Mouse (Mus musculus) skeletal muscle tissue, adult 2 months (tissue): ENCODE data around the gene Kmt2e.
A peak's percentile ranks its signal among the peaks of the same experiment; 100 is the strongest.
"Not testable (repeated sequence)": the region's sequence is repeated elsewhere in the genome, so short reads cannot be mapped to it uniquely, and the experiment has no call there.

Source experiments
- DNase-seq: peaks from one replicate; pipeline ENCODE4 v3.0.0-alpha.2; 2012; ENCODE audit warnings: low read depth, low spot score

The Kmt2e gene

DNA sequence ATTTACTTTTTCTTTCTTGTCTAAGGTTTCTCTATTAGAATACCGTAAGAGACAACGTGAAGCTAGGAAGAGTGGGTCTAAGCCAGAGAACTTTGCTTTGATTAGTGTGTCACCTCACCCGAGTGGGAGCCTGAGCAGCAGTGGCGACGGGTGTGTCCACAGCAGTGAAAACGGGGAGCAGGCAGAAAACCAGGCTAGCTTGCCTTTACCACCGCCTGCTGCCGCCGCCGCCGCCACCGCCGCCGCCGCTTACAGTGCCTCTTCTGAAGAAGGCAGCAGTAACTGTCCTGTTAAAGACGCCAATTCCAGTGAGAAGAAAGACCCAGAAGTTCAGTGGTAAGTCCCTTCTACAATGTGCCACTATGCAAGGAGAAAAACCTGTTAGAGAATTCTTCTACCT is 65.0 kb downstream of the Kmt2e start:
- no peak for DNase-seq

- no peak for DNase-seq
Observed at GRCm38 (mm10) chr5:23500715-23501114, 66.5 kb downstream of the Kmt2e start.

GRCm38 (mm10) chr5:23501582-23502316 is 67.5 kb downstream of the Kmt2e start:
- DNase-seq, result no peak

GRCm38 (mm10) chr5:23502317-23502937 is 68.2 kb downstream of the Kmt2e start:
- DNase-seq, result no peak

DNA sequence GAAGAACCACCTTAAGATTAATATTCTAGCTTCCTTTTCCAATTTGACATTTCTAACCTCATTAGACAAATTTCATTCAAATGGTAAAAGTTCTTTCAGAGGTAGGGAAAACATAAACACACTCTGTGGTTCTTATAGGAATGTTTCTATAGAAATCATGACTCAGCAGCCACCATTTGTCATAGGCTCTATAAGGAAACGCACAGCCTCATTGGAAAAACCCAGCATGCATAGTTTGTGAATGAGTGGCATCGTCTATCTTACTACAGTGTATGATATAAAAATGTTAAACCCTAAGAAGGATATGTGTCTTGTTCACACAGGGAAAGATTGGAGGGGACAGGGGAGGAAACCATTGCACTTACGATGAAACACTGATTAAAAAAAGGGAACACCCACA is 71.3 kb downstream of the Kmt2e start:
- no peak for DNase-seq

DNA sequence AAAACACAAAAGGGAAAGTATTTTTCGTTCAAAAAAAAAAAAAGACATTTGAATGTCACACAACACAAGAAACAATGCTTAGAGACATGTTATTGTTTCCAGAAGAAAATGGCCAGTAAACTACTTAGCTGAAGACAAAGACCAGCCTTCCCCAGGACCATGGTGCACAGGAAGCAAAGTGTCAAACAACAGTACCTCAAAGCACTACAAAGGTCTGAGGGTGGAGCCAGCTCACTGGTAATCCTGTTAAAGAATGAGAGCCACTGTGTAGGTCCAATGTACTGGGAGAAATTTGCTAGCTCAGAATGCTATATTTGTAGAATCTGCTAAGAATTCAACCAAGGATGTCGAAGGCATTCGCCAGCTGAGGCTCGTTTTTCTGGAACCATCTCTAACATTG is 73.0 kb downstream of the Kmt2e start:
- DNase-seq, result no peak

DNA sequence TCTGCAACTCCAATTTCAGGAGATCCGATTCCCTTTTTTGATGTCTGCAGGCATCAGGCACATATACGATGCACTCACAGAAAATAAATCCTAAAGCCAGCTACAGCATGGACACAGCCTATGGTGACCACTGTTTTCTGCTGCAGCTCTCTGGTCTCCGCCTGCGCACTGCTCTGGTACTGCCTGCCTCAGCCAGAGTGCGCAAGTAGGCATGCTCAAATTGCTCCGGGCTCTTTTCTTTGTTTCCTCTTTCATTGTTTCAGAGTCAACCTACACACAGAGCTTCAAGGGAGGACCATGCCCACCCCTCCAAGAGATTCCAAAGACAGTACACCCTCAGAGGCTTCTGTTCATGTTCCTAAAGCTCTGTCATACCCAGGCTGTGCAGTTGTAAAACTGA is 74.4 kb downstream of the Kmt2e start:
- no peak for DNase-seq

DNA sequence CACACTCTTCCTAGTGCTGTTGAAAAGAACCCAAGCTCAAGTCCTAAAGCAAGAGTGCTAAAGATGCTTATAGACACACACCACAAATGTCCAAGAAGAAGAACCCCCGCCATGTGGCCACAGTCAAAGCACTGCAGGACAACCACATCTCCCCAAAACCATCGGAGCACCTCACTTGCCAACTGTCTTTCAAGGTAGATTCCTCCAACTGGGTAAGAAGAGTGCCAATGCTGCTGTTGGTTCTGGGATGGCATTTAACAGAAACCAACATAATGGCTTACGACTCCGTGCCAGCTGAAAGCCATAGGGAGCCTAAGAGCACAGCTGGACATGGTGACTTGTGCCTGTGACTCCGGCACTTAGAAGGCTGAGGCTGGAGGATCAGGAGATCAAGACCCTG is 77.2 kb downstream of the Kmt2e start:
- DNase-seq, result no peak

- DNase-seq, result no peak
Observed at GRCm38 (mm10) chr5:23512556-23512955, 78.3 kb downstream of the Kmt2e start.

- no peak for DNase-seq
Observed at GRCm38 (mm10) chr5:23513468-23513867, 79.2 kb downstream of the Kmt2e start.

DNA sequence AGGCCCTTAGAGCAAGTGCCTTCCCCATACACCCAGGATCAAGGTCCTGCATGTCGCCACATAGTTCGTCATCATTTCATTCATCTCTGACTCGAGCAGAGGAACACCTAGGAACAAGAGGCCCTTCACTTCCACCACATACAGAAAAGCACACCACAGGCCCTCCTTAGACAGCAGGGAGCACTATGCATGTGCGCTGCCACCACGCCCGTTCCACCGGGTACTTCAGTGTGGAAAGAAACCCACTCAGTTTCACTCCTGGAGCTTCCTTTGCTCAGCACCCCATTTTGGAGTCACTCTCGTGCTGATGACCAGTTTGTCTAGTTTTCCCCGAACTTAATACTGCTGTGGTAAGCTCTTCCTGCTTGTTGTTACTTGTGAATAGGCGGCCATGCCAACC is 80.8 kb downstream of the Kmt2e start:
- no peak for DNase-seq

DNA sequence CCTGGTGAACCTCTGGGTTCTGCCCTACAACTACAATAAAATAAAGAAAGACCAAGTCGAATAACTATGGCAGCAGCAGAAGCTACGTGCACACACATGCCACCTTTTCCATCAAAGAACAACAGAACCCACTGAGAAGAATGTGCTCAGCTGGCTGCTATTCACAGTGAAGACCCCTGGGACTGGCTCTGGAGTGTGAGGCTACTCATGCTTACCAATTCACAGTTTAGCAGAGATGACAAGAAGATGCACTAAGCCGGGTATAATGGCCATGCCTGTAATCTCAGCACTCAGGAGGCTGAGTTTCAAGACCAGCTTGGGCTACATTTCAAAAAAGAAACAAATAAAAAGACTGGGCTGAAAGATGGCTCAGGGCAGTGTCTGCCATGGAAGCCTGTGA is 82.7 kb downstream of the Kmt2e start:
- DNase-seq, result no peak

DNA sequence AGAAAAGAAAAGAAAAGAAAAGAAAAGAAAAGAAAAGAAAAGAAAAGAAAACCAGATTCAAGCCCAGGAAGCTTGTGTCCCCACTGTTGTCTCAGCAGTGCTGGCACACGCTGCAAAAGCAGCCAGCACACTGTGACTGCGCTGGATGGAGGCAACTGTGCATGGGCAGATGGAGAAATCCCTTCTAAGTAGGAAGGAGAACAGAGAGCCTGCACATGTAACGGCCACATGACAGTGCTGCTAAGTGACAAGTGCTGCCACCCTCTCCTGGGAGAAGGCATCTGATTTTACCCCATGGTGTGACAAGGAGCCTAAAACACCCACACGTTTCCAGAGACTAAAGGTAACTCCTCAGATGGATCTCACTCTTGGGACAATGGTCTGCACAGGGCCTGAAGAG is 83.6 kb downstream of the Kmt2e start:
- DNase-seq, result no peak

- peak; percentile 49 for DNase-seq
Observed at GRCm38 (mm10) chr5:23518673-23519072, 84.4 kb downstream of the Kmt2e start.

DNA sequence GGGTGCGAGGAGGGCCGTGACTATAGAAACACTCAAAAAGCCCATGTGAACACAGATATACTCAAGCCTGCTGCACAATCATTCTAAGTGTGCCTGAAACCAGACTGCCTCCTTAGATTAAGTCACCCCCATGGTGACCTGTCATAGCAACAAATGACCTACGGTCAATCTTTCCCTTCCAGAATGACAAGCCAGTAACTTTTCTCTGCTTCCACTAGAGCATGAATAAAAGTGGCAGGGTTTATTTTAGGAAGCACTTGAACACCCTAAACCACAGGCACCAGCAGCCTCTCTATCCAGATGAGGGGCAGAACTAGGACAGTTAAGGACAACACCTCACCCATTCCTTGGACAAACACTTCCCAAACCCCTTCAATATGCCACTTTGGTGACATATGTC is 85.4 kb downstream of the Kmt2e start:
- DNase-seq, result no peak

DNA sequence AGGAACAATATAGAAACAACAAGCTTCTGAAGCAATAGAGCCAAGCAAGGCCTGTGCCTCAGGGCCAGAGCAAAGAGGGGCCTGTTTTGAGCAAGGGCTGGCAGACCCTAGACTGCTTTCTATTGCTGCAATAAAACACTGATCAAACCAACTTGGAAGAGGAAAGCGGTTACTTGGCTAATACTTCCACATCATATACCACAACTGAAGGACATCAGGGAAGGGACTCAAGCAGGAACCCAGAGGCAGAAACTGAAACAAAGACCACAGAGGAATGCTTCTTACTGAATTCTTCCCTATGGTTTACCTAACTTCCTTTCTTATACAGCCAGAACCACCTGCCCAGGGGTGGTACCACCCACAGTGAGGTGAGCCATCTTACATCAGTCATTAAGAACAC is 87.4 kb downstream of the Kmt2e start:
- DNase-seq, result no peak

- DNase-seq, result no peak
Observed at GRCm38 (mm10) chr5:23523936-23524335, 89.7 kb downstream of the Kmt2e start.

- DNase-seq, result no peak
Observed at GRCm38 (mm10) chr5:23524621-23525020, 90.4 kb downstream of the Kmt2e start.

DNA sequence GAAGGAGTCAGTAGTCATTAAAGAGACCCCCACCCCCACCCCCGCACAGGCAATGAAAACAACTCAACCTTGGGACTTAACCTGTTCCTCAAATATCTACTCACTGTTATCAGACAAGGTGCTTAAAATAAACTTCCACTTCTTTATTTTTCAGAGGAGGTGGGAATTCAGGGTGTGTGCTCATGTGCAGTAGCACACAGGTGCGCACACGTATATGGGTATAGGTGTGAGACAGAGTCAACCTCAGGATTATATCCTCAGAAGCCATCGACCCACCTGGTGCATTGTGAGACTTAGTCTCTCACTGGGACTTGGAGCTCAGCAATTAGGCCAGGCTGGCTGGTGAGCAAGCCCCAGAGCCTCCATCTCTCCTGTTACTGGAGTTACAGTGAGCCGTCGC is 96.9 kb downstream of the Kmt2e start:
- DNase-seq, result no peak

DNA sequence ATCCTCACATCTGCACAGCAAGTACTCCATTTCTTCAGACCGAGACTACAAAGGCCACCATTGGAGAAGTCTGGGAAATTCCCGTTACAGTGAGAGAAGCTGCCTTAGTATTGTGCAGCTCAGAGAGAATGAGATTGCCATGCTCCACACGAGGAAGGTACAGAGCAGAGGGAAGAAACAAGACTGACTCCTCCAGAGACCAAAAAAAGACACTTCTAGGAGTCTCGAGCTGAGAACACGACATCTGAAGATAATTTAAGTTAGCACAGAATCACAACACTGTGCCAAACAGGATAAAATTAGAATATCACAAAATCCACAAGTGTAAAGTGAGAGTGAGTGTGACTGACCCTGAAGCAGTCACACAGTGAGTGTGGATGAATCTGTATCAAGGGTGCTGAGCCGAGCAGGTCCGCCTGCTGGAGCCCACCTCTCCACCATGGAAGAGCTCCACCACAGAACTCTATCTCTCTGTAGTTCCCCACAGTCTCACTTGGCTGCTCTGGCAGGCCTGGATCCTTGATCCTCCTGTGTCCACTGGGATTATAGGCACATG is 97.4 kb downstream of the Kmt2e start:
- no peak for DNase-seq

GRCm38 (mm10) chr5:23535692-23536091 is 101.5 kb downstream of the Kmt2e start:
- no peak for DNase-seq

DNA sequence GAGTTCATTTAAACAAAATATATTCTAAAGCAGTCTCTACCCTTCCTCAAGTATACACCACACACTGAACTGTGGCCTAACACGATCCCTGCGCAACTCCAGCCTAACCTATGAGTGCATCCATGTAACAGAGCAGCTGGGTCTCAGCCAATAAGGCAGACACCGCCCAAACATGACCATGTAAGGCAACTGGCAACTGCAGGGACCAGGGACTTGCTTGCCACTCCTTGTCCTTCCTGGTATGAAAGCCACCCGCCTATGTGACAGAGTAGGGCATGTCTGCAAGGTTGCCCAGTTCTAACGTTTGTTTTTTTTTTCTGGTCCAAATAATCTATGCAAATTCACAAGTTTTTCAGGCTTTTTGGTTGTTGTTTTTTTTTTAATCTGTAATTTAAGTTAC is 117.4 kb downstream of the Kmt2e start:
- peak; percentile 18 for DNase-seq

DNA sequence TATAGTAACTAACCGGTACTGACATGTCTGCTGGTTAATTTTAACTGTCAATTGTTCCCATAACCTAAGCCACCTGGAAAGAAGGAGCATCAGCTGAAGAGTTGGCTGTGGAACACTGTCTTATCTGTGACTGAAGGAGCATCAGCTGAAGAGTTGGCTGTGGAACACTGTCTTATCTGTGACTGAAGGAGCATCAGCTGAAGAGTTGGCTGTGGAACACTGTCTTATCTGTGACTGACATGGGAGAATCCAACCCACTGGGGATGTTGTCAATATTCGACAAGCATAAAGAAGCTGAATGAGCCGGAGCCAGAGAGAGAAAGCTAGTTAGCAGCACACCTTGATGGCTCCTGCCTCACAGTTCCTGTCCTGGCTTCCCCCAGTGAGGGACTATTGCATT is 119.1 kb downstream of the Kmt2e start:
- not testable (repeated sequence) for DNase-seq
